Mouse (Mus musculus): ENCODE results near the gene Trmu. TPM values are rescaled to one million over a fixed set of nuclear protein-coding genes. Genes with fewer than 3 reads are reported as not detected.
A peak's percentile ranks its signal among the peaks of the same experiment; 100 is the strongest.

Trmu gene
- total RNA-seq, 2 experiments from 2014 or later = 36.2 to 41.7 TPM

- DNase-seq (ENCODE audit: low spot score in 2 of 2) = no peak
Measured at GRCm38 (mm10) chr15:85893871-85894270, 14.8 kb downstream of the Trmu start.

- peak; percentile 81 to 84 for DNase-seq (ENCODE audit: low spot score in 2 of 2)
Measured at GRCm38 (mm10) chr15:85896284-85896683, 17.2 kb downstream of the Trmu start.

- no peak for DNase-seq (ENCODE audit: low spot score in 2 of 2)
Measured at GRCm38 (mm10) chr15:85897113-85897512, 18.0 kb downstream of the Trmu start.

GRCm38 (mm10) chr15:85899396-85899795 lies 20.3 kb downstream of the Trmu start:
- no peak for DNase-seq (ENCODE audit: low spot score in 2 of 2)

- DNase-seq (ENCODE audit: low spot score in 2 of 2) = no peak
Measured at GRCm38 (mm10) chr15:85900318-85900717, 21.2 kb downstream of the Trmu start.

GRCm38 (mm10) chr15:85900801-85901200 lies 21.7 kb downstream of the Trmu start:
- no peak for DNase-seq (ENCODE audit: low spot score in 2 of 2)

- DNase-seq (ENCODE audit: low spot score in 2 of 2) = no peak
Measured at GRCm38 (mm10) chr15:85902505-85902904, 23.4 kb downstream of the Trmu start.

- no peak for DNase-seq (ENCODE audit: low spot score in 2 of 2)
Measured at GRCm38 (mm10) chr15:85903826-85904225, 24.7 kb downstream of the Trmu start.

GRCm38 (mm10) chr15:85908660-85909491 lies 29.8 kb downstream of the Trmu start:
- DNase-seq (ENCODE audit: low spot score in 2 of 2) = no peak

- no peak for DNase-seq (ENCODE audit: low spot score in 2 of 2)
Measured at GRCm38 (mm10) chr15:85909492-85909829, 30.3 kb downstream of the Trmu start.

GRCm38 (mm10) chr15:85909931-85910330 lies 30.8 kb downstream of the Trmu start:
- no peak for DNase-seq (ENCODE audit: low spot score in 2 of 2)

- DNase-seq (ENCODE audit: low spot score in 2 of 2) = peak in 1 of 2 experiments; percentile 61
Measured at GRCm38 (mm10) chr15:85913605-85914004, 34.5 kb downstream of the Trmu start.

GRCm38 (mm10) chr15:85919191-85919891 lies 40.2 kb downstream of the Trmu start:
- DNase-seq (ENCODE audit: low spot score in 2 of 2) = no peak

GRCm38 (mm10) chr15:85919892-85920248 lies 40.8 kb downstream of the Trmu start:
- DNase-seq (ENCODE audit: low spot score in 2 of 2) = no peak

GRCm38 (mm10) chr15:85921855-85922254 lies 42.7 kb downstream of the Trmu start:
- no peak for DNase-seq (ENCODE audit: low spot score in 2 of 2)

GRCm38 (mm10) chr15:85928161-85928560 lies 49.0 kb downstream of the Trmu start:
- DNase-seq (ENCODE audit: low spot score in 2 of 2) = no peak

GRCm38 (mm10) chr15:85935627-85936049 lies 56.5 kb downstream of the Trmu start:
- no peak for DNase-seq (ENCODE audit: low spot score in 2 of 2)

Other genes starting within 250 kb of the Trmu start
- gene Ppara, start 144.3 kb upstream of the Trmu start, total RNA-seq (2021) = 1 to 10 TPM; 3.4 to 3.7 TPM
- 10 to 100 TPM; 24.2 to 24.7 TPM for gene Cdpf1, start 67.6 kb upstream of the Trmu start, total RNA-seq (2021)
- under 1 TPM; 0.35 to 0.52 TPM for gene Pkdrej, start 57.6 kb upstream of the Trmu start, total RNA-seq (2021)
- gene Ttc38, start 47.0 kb upstream of the Trmu start, total RNA-seq (2021) = 1 to 10 TPM; 4.7 to 7.1 TPM
- 1 to 10 TPM; 1.2 to 1.3 TPM for gene Gtse1, start 19.6 kb upstream of the Trmu start, total RNA-seq (2021)
- 1 to 10 TPM; 5.5 to 5.8 TPM for gene Celsr1, start 154.5 kb downstream of the Trmu start, total RNA-seq (2021)
- gene Gramd4, start 178.4 kb downstream of the Trmu start, total RNA-seq (2021) = 10 to 100 TPM; 26.5 to 28.4 TPM